Mouse (Mus musculus) sigmoid colon, adult 10 weeks (tissue): ENCODE results near the gene Scp2. TPM values are rescaled to one million over a fixed set of nuclear protein-coding genes. Genes with fewer than 3 reads are reported as not detected.

Source experiments
- polyA plus RNA-seq: library from polyadenylated mRNA; stranded (reverse); fragments of 350-450 nt; fragmentation: Illumina TruSeq; extraction: RNeasy Lipid Tissue Mini Kit (QIAGEN cat#74804); gene quantifications from one replicate; pipeline ENCODE4 v1.2.3, GENCODE M21; 2014; ENCODE audit warnings: low read depth, low replicate concordance

Scp2 gene
- polyA plus RNA-seq: 295 TPM

GRCm38 (mm10) chr4:108144880-108145279, at the start of gene Scp2:
TSS of gene Scp2 (minus strand) at chr4:108144998.

GRCm38 (mm10) chr4:108165152-108165895, 20.5 kb upstream of the Scp2 start, which contains the start of gene Echdc2:
TSS of gene Echdc2 (plus strand) at chr4:108165437.

GRCm38 (mm10) chr4:108096345-108096744, 48.5 kb downstream of the Scp2 start, which contains the start of gene Podn:
TSS of gene Podn (minus strand) at chr4:108096445.

Other genes starting within 250 kb of the Scp2 start
- gene Cpt2, start 221.4 kb downstream of the Scp2 start, polyA plus RNA-seq: 128 TPM
- gene Slc1a7, start 176.7 kb downstream of the Scp2 start, polyA plus RNA-seq: not detected
- 1.7 TPM for gene Podn, start 48.6 kb downstream of the Scp2 start, polyA plus RNA-seq
- gene Echdc2, start 20.4 kb upstream of the Scp2 start, polyA plus RNA-seq: 6.5 TPM
- not detected for gene Zyg11a, start 73.0 kb upstream of the Scp2 start, polyA plus RNA-seq
- gene Zyg11b, start 156.1 kb upstream of the Scp2 start, polyA plus RNA-seq: 54.5 TPM
- gene Coa7, start 183.1 kb upstream of the Scp2 start, polyA plus RNA-seq: 7.8 TPM
- gene Shisal2a, start 238.4 kb upstream of the Scp2 start, polyA plus RNA-seq: not detected